Mouse (Mus musculus) cerebellum, adult 9-10 months (tissue): ENCODE results near the gene Tes.
"Not testable (repeated sequence)": the region's sequence is repeated elsewhere in the genome, so short reads cannot be mapped to it uniquely, and the experiment has no call there.

Experiments
- DNase-seq: peaks from one replicate; pipeline ENCODE4 v3.0.0; 2022

The Tes gene

GRCm38 (mm10) chr6:17064936-17065790 is at the start of gene Tes:
Gene Tes (plus strand): TSS chr6:17065149.
- DNase-seq = peak; percentile 19

GRCm38 (mm10) chr6:17025886-17026285 is 39.1 kb upstream of the Tes start:
- no peak for DNase-seq

- peak; percentile 22 for DNase-seq
Measured at GRCm38 (mm10) chr6:17027572-17027971, 37.4 kb upstream of the Tes start.

GRCm38 (mm10) chr6:17028809-17029208 is 36.1 kb upstream of the Tes start:
- DNase-seq = no peak

- DNase-seq = no peak
Measured at GRCm38 (mm10) chr6:17032231-17032728, 32.7 kb upstream of the Tes start.

GRCm38 (mm10) chr6:17034095-17034494 is 30.9 kb upstream of the Tes start:
- DNase-seq = no peak

- DNase-seq = no peak
Measured at GRCm38 (mm10) chr6:17035228-17035627, 29.7 kb upstream of the Tes start.

GRCm38 (mm10) chr6:17051432-17052025 is 13.4 kb upstream of the Tes start:
- DNase-seq = no peak

GRCm38 (mm10) chr6:17053028-17053660 is 11.8 kb upstream of the Tes start:
- DNase-seq = no peak

- DNase-seq = no peak
Measured at GRCm38 (mm10) chr6:17054781-17055180, 10.2 kb upstream of the Tes start.

GRCm38 (mm10) chr6:17055659-17056058 is 9.3 kb upstream of the Tes start:
- no peak for DNase-seq

- no peak for DNase-seq
Measured at GRCm38 (mm10) chr6:17059501-17059900, 5.4 kb upstream of the Tes start.

- no peak for DNase-seq
Measured at GRCm38 (mm10) chr6:17060154-17060553, 4.8 kb upstream of the Tes start.

GRCm38 (mm10) chr6:17061826-17062225 is 3.1 kb upstream of the Tes start:
- DNase-seq = not testable (repeated sequence)

GRCm38 (mm10) chr6:17062366-17062765 is 2.6 kb upstream of the Tes start:
- no peak for DNase-seq

GRCm38 (mm10) chr6:17065791-17066169 is 831 bp downstream of the Tes start:
- no peak for DNase-seq

- DNase-seq = no peak
Measured at GRCm38 (mm10) chr6:17066211-17066940, 1.4 kb downstream of the Tes start.

- DNase-seq = no peak
Measured at GRCm38 (mm10) chr6:17071899-17072298, 7.0 kb downstream of the Tes start.

GRCm38 (mm10) chr6:17072338-17072737 is 7.4 kb downstream of the Tes start:
- no peak for DNase-seq

- no peak for DNase-seq
Measured at GRCm38 (mm10) chr6:17072763-17073484, 8.0 kb downstream of the Tes start.

GRCm38 (mm10) chr6:17077270-17077669 is 12.3 kb downstream of the Tes start:
- DNase-seq = no peak

GRCm38 (mm10) chr6:17077720-17078119 is 12.8 kb downstream of the Tes start:
- no peak for DNase-seq
